Mouse (Mus musculus): ENCODE results near the gene Mob3b. TPM values are rescaled to one million over a fixed set of nuclear protein-coding genes. Genes with fewer than 3 reads are reported as not detected.

Gene Mob3b
- polyA plus RNA-seq, 1 experiment from 2014 or later, result 14.7 TPM

DNA sequence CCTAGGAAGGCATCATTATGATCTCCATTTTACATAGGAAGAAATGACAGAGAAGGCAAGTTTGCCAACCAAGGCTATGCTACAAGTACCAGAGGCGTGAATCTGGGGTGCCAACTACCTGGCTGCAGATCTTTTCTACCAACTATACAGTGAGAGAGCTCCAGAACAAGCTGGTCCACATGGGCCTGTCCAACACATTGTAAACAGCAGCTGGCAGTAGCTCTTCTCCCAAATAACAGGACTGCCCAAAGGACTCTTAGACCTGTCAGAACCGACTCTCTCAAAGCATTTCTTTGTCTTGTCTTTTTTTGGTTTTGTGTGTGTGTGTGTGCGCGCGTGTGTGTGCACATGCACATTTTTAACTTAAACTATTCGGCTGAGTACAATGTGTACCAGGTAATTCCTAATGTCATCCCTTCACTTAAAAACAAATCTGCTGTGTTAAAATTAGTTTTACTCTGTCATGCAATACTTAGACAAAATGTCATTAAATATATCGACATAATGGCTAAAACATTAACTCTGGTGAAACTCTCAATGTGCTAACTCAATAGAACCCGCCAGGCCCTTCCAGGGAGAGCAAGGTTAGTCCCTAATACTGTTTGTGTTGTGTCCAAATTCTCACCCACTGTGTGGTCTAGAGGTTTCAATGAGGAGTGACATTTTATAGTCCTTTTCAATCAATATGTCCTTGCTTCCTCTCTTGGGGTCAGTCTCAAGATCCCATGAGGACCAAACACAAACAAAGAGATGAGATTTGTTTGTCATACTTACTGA lies 153.5 kb downstream of the Mob3b start:
- Histone ChIP-seq H3K9me3 (ENCODE audit: low read length) (no peaks in the 10 kb centered on the region), H3K36me3 (ENCODE audit: insufficient read depth, low read length) (no peaks in the 10 kb centered on the region), H3K4me1 (ENCODE audit: insufficient read depth, low read length) (peaks cover 23% of the 10 kb centered on the region), H3K4me2 (replicated peaks; ENCODE audit: low read depth, low read length) (no peak overlapping the region), H3K9ac (replicated peaks; ENCODE audit: low read length) (no peak overlapping the region), H3K27me3 (ENCODE audit: insufficient read depth, low read length) (no peaks in the 10 kb centered on the region), H3K27ac (ENCODE audit: low read length) (no peak overlapping the region), H3K4me3 (ENCODE audit: low read length) (no peak overlapping the region)
- WGBS, result 86% methylated on average over 8 of the region's 8 CpGs
- no peak for ATAC-seq (ENCODE audit: low FRiP score, low TSS enrichment)

DNA sequence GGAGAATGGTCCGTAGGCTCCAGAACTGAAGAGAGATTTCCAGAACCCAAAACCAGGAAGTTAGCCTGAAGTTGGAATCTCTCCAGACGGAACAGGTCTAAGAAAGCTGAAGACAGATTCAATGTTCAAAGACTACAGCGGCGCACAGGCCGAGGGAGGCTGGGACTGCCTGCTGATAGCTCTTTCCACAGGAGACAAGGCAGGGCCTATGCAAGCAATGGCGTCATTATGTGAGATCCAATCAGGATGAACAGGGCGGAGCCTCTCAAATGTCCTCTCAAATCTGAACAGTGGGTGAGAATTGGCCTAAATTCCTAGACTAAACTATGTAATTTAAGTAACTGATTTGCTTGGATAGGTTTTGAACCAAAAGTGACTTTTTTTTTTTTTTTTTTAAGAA lies 160.7 kb downstream of the Mob3b start:
- Histone ChIP-seq H3K27ac (ENCODE audit: low read length) (no peak overlapping the region), H3K4me1 (ENCODE audit: insufficient read depth, low read length) (peaks cover 9% of the 10 kb centered on the region), H3K9me3 (ENCODE audit: low read length) (no peaks in the 10 kb centered on the region), H3K4me3 (ENCODE audit: low read length) (no peak overlapping the region), H3K9ac (replicated peaks; ENCODE audit: low read length) (no peak overlapping the region), H3K36me3 (ENCODE audit: insufficient read depth, low read length) (no peaks in the 10 kb centered on the region), H3K27me3 (ENCODE audit: insufficient read depth, low read length) (no peaks in the 10 kb centered on the region), H3K4me2 (replicated peaks; ENCODE audit: low read depth, low read length) (no peak overlapping the region)
- no peak for ATAC-seq (ENCODE audit: low FRiP score, low TSS enrichment)
- WGBS, result 89% methylated on average over 7 of the region's 7 CpGs

DNA sequence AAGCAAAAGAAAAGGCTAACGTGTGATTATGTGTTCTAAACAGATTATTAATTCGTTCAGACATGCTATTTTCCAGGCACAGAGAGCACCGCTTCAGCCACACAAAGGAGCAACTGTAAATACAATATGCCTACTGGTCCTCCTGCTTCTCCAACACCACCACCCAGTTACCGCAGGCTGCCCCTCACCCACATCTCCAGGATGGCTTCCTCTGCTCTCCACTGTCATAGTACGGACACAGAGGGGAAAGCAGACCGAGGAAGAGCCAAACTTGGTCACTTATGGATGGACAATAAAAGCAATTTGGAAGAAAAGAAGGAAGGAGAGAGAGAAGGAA lies 163.7 kb downstream of the Mob3b start:
- Histone ChIP-seq H3K36me3 (ENCODE audit: insufficient read depth, low read length) (no peaks in the 10 kb centered on the region), H3K9me3 (ENCODE audit: low read length) (no peaks in the 10 kb centered on the region), H3K4me2 (replicated peaks; ENCODE audit: low read depth, low read length) (peak overlapping the region; percentile 32; the same call in 1 of the 2 replicates), H3K27me3 (ENCODE audit: insufficient read depth, low read length) (no peaks in the 10 kb centered on the region), H3K4me1 (ENCODE audit: insufficient read depth, low read length) (peaks cover 15% of the 10 kb centered on the region), H3K4me3 (ENCODE audit: low read length) (no peak overlapping the region), H3K27ac (ENCODE audit: low read length) (peak overlapping the region; percentile 9; the same call in 1 of the 2 replicates), H3K9ac (replicated peaks; ENCODE audit: low read length) (no peak overlapping the region)
- WGBS, result 40% methylated on average over 6 of the region's 6 CpGs
- no peak; the same call in 1 of the 2 replicates for ATAC-seq (ENCODE audit: low FRiP score, low TSS enrichment)

DNA sequence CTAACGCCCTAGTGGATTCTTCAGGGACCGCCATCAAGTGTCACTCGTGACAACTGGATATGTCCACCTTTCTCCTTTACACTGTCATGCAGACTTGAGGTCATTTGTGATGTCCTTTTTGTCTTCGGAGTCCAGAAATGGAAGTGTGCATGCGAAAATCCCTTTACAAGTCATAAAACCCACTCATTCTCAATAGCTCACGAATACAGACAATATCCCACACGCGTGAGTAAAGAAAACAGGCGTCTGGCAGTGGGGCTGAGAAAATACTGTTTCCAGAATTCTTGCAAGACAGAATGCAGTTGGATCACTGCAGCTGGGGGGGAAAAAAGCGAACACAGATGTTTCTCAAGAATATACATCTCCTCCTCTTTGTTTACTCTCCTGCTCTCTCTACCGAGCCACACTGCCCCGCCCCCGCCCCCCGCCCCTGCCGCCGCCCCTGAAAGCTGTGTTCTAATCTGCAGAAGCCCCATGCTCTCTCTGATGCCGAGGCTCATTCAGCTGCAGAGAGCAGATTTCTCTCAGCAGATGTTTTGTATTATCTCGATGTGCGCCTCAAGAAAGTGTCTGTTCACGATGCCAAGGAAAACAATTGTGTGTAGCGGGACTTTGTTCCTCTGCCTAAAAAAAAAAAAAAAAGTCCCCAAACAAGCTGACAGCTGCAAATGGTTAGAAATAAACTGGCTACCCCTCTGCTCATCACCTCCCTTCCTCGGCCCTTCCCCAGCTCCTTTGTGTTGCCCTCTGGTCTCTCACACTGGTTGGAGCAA lies 164.2 kb downstream of the Mob3b start:
- H3K9ac ChIP-seq (replicated peaks; ENCODE audit: low read length), result no peak overlapping the region
- H3K9me3 ChIP-seq (ENCODE audit: low read length), result no peaks in the 10 kb centered on the region
- peak overlapping the region; percentile 32 for H3K4me2 ChIP-seq (replicated peaks; ENCODE audit: low read depth, low read length)
- H3K36me3 ChIP-seq (ENCODE audit: insufficient read depth, low read length), result no peaks in the 10 kb centered on the region
- H3K27me3 ChIP-seq (ENCODE audit: insufficient read depth, low read length), result no peaks in the 10 kb centered on the region
- 31% methylated on average over 22 of the region's 22 CpGs for WGBS
- H3K4me3 ChIP-seq (ENCODE audit: low read length), result no peak overlapping the region
- peak overlapping the region; percentile 9; the same call in 1 of the 2 replicates for H3K27ac ChIP-seq (ENCODE audit: low read length)
- peaks cover 15% of the 10 kb centered on the region for H3K4me1 ChIP-seq (ENCODE audit: insufficient read depth, low read length)
- peak; percentile 80 for ATAC-seq (ENCODE audit: low FRiP score, low TSS enrichment)

DNA sequence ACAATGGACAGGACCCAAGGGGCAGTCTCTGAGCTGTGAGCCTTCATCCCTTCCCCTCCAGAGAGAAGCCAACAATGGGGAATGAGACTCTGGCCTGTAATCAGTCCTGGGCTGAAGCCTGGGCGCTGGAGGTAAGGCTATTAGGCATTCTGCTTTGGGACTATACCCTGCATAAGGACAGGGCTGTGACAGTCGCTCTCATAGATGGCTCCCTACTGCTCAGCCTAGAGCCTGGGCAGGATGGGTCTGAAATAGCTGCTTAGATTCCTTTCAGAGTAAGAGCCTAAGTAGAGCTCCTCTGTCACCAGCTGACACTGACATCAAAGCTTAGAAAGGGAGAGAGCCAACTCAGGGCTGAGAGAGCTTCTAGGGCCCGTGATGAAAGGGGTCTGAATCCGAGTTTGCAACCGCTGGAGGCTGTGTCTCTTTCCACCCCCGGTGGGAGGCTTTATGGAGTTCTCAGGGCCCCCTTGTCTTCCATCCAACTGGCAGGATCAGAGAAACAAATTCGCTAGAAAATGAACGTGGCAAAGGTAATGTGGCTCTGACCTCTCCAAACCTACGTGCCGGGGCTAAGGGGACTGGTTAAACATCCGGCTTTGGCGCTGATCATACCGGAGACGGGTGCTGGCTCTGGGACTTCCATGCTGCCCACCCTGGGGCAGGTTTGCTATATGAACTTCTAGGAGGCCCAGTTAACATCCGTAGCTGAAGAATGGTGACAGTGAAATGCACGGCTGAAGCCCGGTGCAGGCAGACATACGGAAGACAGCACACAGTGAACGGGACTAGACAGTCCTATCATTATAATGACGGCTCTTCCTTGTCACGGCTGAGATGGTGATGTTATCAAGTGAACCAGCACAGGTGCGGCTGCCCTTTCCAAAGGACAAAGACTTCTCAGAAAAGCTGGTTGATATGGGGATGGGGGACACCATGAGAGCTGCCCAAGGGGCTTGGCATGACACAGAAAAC lies 165.1 kb downstream of the Mob3b start:
- H3K9me3 ChIP-seq (ENCODE audit: low read length), result no peaks in the 10 kb centered on the region
- H3K36me3 ChIP-seq (ENCODE audit: insufficient read depth, low read length), result no peaks in the 10 kb centered on the region
- H3K4me2 ChIP-seq (replicated peaks; ENCODE audit: low read depth, low read length), result no peak overlapping the region
- peak; percentile 5; the same call in 1 of the 2 replicates for ATAC-seq (ENCODE audit: low FRiP score, low TSS enrichment)
- no peak overlapping the region for H3K9ac ChIP-seq (replicated peaks; ENCODE audit: low read length)
- no peaks in the 10 kb centered on the region for H3K27me3 ChIP-seq (ENCODE audit: insufficient read depth, low read length)
- H3K4me3 ChIP-seq (ENCODE audit: low read length), result no peak overlapping the region
- no peak overlapping the region for H3K27ac ChIP-seq (ENCODE audit: low read length)
- 70% methylated on average over 22 of the region's 22 CpGs for WGBS
- H3K4me1 ChIP-seq (ENCODE audit: insufficient read depth, low read length), result peaks cover 15% of the 10 kb centered on the region

DNA sequence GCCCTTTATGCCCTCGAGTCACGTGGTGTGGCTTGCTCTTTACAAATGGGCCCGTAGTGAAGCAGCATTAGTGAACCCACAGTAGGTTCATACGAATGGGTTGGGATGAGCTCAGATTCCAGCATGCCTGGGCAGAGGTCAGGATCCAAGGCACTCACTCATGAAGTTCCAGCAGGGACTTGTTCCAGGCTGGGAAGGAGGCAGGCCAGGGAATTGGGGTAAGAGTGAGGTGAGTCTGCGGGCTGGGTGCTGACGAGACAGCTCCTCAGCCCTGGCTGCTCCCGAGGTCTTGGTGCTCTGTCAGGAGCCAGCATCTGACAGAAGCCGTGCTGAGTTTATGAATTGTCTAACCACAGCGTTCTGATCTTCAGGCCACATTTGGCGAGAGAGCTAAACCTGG lies 166.2 kb downstream of the Mob3b start:
- peak; percentile 66 for ATAC-seq (ENCODE audit: low FRiP score, low TSS enrichment)
- Histone ChIP-seq H3K4me3 (ENCODE audit: low read length) (no peak overlapping the region), H3K36me3 (ENCODE audit: insufficient read depth, low read length) (no peaks in the 10 kb centered on the region), H3K27ac (ENCODE audit: low read length) (no peak overlapping the region), H3K4me1 (ENCODE audit: insufficient read depth, low read length) (peaks cover 15% of the 10 kb centered on the region), H3K27me3 (ENCODE audit: insufficient read depth, low read length) (no peaks in the 10 kb centered on the region), H3K9me3 (ENCODE audit: low read length) (no peaks in the 10 kb centered on the region), H3K9ac (replicated peaks; ENCODE audit: low read length) (no peak overlapping the region), H3K4me2 (replicated peaks; ENCODE audit: low read depth, low read length) (no peak overlapping the region)
- WGBS, result 42% methylated on average over 10 of the region's 10 CpGs

DNA sequence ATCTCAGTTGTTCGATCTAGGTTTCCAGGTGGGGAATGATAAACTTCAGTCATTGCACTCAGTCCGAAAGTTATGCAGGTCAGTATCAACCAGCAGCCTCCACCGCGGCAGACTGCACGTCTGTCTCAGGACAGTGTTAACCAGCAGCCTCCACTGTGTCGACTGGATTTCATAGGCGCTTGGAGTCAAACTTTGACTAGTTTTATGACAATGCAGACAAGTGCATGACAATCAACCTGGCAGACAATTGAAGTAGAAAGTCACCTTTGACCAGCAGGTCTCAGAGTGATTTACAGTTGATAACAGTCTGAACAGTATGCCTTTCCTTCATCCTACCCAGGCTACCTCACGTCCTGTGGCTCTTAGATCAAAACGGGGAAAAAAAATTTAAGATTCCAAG lies 166.6 kb downstream of the Mob3b start:
- Histone ChIP-seq H3K4me2 (replicated peaks; ENCODE audit: low read depth, low read length) (no peak overlapping the region), H3K9me3 (ENCODE audit: low read length) (no peaks in the 10 kb centered on the region), H3K27me3 (ENCODE audit: insufficient read depth, low read length) (no peaks in the 10 kb centered on the region), H3K4me3 (ENCODE audit: low read length) (no peak overlapping the region), H3K4me1 (ENCODE audit: insufficient read depth, low read length) (peaks cover 15% of the 10 kb centered on the region), H3K27ac (ENCODE audit: low read length) (no peak overlapping the region), H3K36me3 (ENCODE audit: insufficient read depth, low read length) (no peaks in the 10 kb centered on the region), H3K9ac (replicated peaks; ENCODE audit: low read length) (no peak overlapping the region)
- WGBS, result 66% methylated on average over 9 of the region's 9 CpGs
- ATAC-seq (ENCODE audit: low FRiP score, low TSS enrichment), result no peak

DNA sequence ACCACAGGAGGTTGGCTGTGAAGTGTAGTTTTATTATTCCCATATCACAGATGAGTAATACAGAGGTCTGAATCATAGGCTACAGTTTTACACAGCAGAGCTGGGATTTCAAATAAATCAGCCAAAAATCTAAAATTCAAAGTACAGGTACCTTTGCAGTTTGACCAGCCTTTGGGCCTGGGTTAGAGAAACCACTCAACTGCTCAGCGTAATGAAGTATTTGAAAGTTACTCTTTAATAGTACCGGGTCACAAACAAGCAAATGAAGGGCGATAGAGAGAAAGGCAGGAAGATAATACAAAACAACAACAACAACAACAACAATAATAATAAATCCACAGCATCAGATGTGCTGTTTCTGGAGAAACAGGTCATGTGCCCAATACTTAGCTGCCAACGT lies 169.7 kb downstream of the Mob3b start:
- ATAC-seq (ENCODE audit: low FRiP score, low TSS enrichment), result no peak
- Histone ChIP-seq H3K27me3 (ENCODE audit: insufficient read depth, low read length) (no peaks in the 10 kb centered on the region), H3K4me2 (replicated peaks; ENCODE audit: low read depth, low read length) (no peak overlapping the region), H3K4me1 (ENCODE audit: insufficient read depth, low read length) (peaks cover 10% of the 10 kb centered on the region), H3K9me3 (ENCODE audit: low read length) (no peaks in the 10 kb centered on the region), H3K27ac (ENCODE audit: low read length) (no peak overlapping the region), H3K36me3 (ENCODE audit: insufficient read depth, low read length) (no peaks in the 10 kb centered on the region), H3K9ac (replicated peaks; ENCODE audit: low read length) (no peak overlapping the region), H3K4me3 (ENCODE audit: low read length) (no peak overlapping the region)
- 91% methylated on average over 4 of the region's 4 CpGs for WGBS

DNA sequence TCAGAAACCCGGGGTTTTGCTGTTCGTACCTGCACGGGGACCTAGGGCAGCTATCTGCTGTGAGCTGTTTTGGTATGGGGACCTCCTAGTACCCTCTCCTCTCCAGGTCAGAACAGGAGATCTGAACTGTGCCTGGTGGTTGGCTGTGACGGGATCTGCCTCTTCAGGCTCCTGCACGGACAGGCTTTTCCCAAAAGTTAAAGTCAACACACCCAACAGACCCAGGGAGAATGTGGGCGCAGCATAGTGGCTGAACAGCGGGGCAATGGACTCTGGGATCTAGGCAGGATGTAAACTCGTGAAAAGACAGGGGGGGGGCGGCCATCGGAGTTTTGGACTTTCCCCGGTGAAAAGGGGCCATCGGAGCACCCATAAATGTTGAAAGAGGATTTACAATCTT lies 170.2 kb downstream of the Mob3b start:
- no peak for ATAC-seq (ENCODE audit: low FRiP score, low TSS enrichment)

More for the DNA sequence above, 170.2 kb downstream of the Mob3b start:
- Histone ChIP-seq H3K4me2 (replicated peaks; ENCODE audit: low read depth, low read length) (no peak overlapping the region), H3K36me3 (ENCODE audit: insufficient read depth, low read length) (no peaks in the 10 kb centered on the region), H3K4me1 (ENCODE audit: insufficient read depth, low read length) (peaks cover 10% of the 10 kb centered on the region), H3K9ac (replicated peaks; ENCODE audit: low read length) (no peak overlapping the region), H3K27me3 (ENCODE audit: insufficient read depth, low read length) (no peaks in the 10 kb centered on the region), H3K9me3 (ENCODE audit: low read length) (no peaks in the 10 kb centered on the region), H3K27ac (ENCODE audit: low read length) (no peak overlapping the region), H3K4me3 (ENCODE audit: low read length) (no peak overlapping the region)
- WGBS, result 74% methylated on average over 12 of the region's 12 CpGs
